Mouse (Mus musculus) regulatory T cell (primary cell): ENCODE results near the gene B4galt4.

ENCODE experiments used
- in situ Hi-C: fragments of 300-600 bp; cut with MboI, MseI; formaldehyde crosslinking; loops from one replicate; pipeline ENCODE4 v1.15.1; 2025; ENCODE audit warnings: high pct_unique_total_duplicates

Gene B4galt4

GRCm38 (mm10) chr16:38742113-38742658 lies at the start of gene B4galt4:
TSS of gene B4galt4 (plus strand) at chr16:38742264.
- in situ Hi-C loops: no loop called here

GRCm38 (mm10) chr16:38694906-38695540 lies 47.0 kb upstream of the B4galt4 start:
- in situ Hi-C loops: no loop called here

GRCm38 (mm10) chr16:38695557-38695956 lies 46.5 kb upstream of the B4galt4 start:
- in situ Hi-C loops: no loop called here

GRCm38 (mm10) chr16:38697611-38698010 lies 44.5 kb upstream of the B4galt4 start:
- in situ Hi-C loops: no loop called here

GRCm38 (mm10) chr16:38700392-38701162 lies 41.5 kb upstream of the B4galt4 start:
- in situ Hi-C loops: no loop called here

- in situ Hi-C loops: no loop called here
Measured at GRCm38 (mm10) chr16:38701492-38702185, 40.4 kb upstream of the B4galt4 start.

- in situ Hi-C loops: no loop called here
Measured at GRCm38 (mm10) chr16:38702316-38702715, 39.7 kb upstream of the B4galt4 start.

- in situ Hi-C loops: no loop called here
Measured at GRCm38 (mm10) chr16:38703501-38703900, 38.6 kb upstream of the B4galt4 start.

- in situ Hi-C loops: loop anchor here (5.0 kb wide), 1 partner anchor 33 kb away; no protein-coding TSS in a partner anchor
Measured at GRCm38 (mm10) chr16:38705531-38706281, 36.4 kb upstream of the B4galt4 start.

GRCm38 (mm10) chr16:38706782-38707181 lies 35.3 kb upstream of the B4galt4 start:
- in situ Hi-C loops: loop anchor here (5.0 kb wide), 1 partner anchor 34 kb away; no protein-coding TSS in a partner anchor

GRCm38 (mm10) chr16:38708962-38709520 lies 33.0 kb upstream of the B4galt4 start:
- in situ Hi-C loops: loop anchor here (5.0 kb wide), 1 partner anchor 37 kb away; no protein-coding TSS in a partner anchor

GRCm38 (mm10) chr16:38711245-38711644 lies 30.8 kb upstream of the B4galt4 start:
- in situ Hi-C loops: loop anchor here (5.0 kb wide), 1 partner anchor 364 kb away; the partner anchor contains the start of genes Cox17 and Gm21987

GRCm38 (mm10) chr16:38712105-38712504 lies 30.0 kb upstream of the B4galt4 start:
- in situ Hi-C loops: loop anchor here (5.0 kb wide), 1 partner anchor 365 kb away; the partner anchor contains the start of genes Cox17 and Gm21987

GRCm38 (mm10) chr16:38712581-38713403 lies 29.3 kb upstream of the B4galt4 start, which contains the start of gene Arhgap31:
TSS of gene Arhgap31 (minus strand) at chr16:38713274.
- in situ Hi-C loops: loop anchor here (5.0 kb wide), 1 partner anchor 365 kb away; the partner anchor contains the start of genes Cox17 and Gm21987

- in situ Hi-C loops: loop anchor here (5.0 kb wide), 1 partner anchor 366 kb away; the partner anchor contains the start of genes Cox17 and Gm21987
Measured at GRCm38 (mm10) chr16:38713404-38714258, 28.4 kb upstream of the B4galt4 start.

- in situ Hi-C loops: loop anchor here (5.0 kb wide), 1 partner anchor 367 kb away; the partner anchor contains the start of genes Cox17 and Gm21987
Measured at GRCm38 (mm10) chr16:38714259-38714526, 27.9 kb upstream of the B4galt4 start.

GRCm38 (mm10) chr16:38721377-38721776 lies 20.7 kb upstream of the B4galt4 start:
- in situ Hi-C loops: loop anchor here (5.0 to 10.0 kb wide), 2 partner anchors 99 to 157 kb away; no protein-coding TSS in a partner anchor

GRCm38 (mm10) chr16:38724256-38724655 lies 17.8 kb upstream of the B4galt4 start:
- in situ Hi-C loops: loop anchor here (5.0 to 10.0 kb wide), 2 partner anchors 102 to 159 kb away; no protein-coding TSS in a partner anchor
